Mouse (Mus musculus) CH12.LX (cell line): ENCODE results near the gene Tceanc. TPM values are rescaled to one million over a fixed set of nuclear protein-coding genes. Genes with fewer than 3 reads are reported as not detected.
A peak's percentile ranks its signal among the peaks of the same experiment; 100 is the strongest.

ENCODE experiments used
- DNase-seq: peaks from one replicate; pipeline ENCODE4 v3.0.0-alpha.2; 2013; ENCODE audit errors: extremely low read depth
- H3K27ac ChIP-seq: 2 replicates; pipeline ENCODE4 v1.5.1; 2012; ENCODE audit warnings: low read depth, mild to moderate bottlenecking, control low read depth, moderate library complexity; ENCODE audit not compliant: insufficient read depth
- H3K27me3 ChIP-seq: replicated peaks from 2 replicates; pipeline ENCODE3; 2012; ENCODE audit warnings: inconsistent platforms
- H3K36me3 ChIP-seq, 2 experiments: replicated peaks in 1 of 2; 2 replicates each; pipeline versions ENCODE3 to v1.6.1; 2012; ENCODE audit warnings: inconsistent platforms in 1 of 2, low read length in 1 of 2, mild to moderate bottlenecking in 1 of 2, mixed read lengths in 1 of 2, moderate library complexity in 1 of 2; ENCODE audit not compliant: control insufficient read depth in 1 of 2, insufficient read depth in 1 of 2
- H3K4me1 ChIP-seq, 2 experiments: 2 replicates each; pipeline ENCODE4 v1.6.1; 2012; ENCODE audit warnings: inconsistent platforms in 1 of 2, moderate library complexity in 1 of 2; ENCODE audit not compliant: insufficient read depth in 2 of 2, control insufficient read depth in 1 of 2
- H3K4me2 ChIP-seq: 2 replicates; pipeline ENCODE4 v1.6.1; 2012; ENCODE audit warnings: low read depth, mild to moderate bottlenecking, control low read depth; ENCODE audit not compliant: poor library complexity, insufficient read depth, severe bottlenecking
- H3K4me3 ChIP-seq, 3 experiments: fragments of 150-350 bp in 1 of 3; sonication (generic) in 1 of 3; replicated peaks in 1 of 3; 2 replicates each; pipeline versions ENCODE3 to v1.5.1; 2011 to 2012; ENCODE audit warnings: low read depth in 2 of 3, low read length in 2 of 3, mild to moderate bottlenecking in 2 of 3, moderate library complexity in 2 of 3, control low read depth in 1 of 3, improper control_type of control experiment in 1 of 3, inconsistent platforms in 1 of 3, mixed read lengths in 1 of 3; ENCODE audit not compliant: poor library complexity in 1 of 3
- H3K79me2 ChIP-seq: replicated peaks from 2 replicates; pipeline ENCODE4 v1.6.1; 2012; ENCODE audit warnings: mild to moderate bottlenecking, moderate library complexity; ENCODE audit not compliant: control insufficient read depth, poor library complexity, insufficient read depth, severe bottlenecking; ENCODE audit errors: extremely low read depth
- H3K9ac ChIP-seq: 2 replicates; pipeline ENCODE4 v1.6.1; 2012; ENCODE audit warnings: low read depth, mild to moderate bottlenecking, control low read depth, moderate library complexity; ENCODE audit not compliant: insufficient read depth
- H3K9me3 ChIP-seq: replicated peaks from 2 replicates; pipeline ENCODE3; 2012; ENCODE audit warnings: low read length, inconsistent platforms, mixed read lengths
- CHD1 ChIP-seq: IDR thresholded peaks from 2 replicates; pipeline ENCODE4 v1.6.1; 2012; ENCODE audit warnings: low read depth, low read length, improper control_type of control experiment, inconsistent platforms
- HCFC1 ChIP-seq: IDR thresholded peaks from 2 replicates; pipeline ENCODE4 v1.6.1; 2012; ENCODE audit warnings: low read depth, mild to moderate bottlenecking, inconsistent platforms, low read length, improper control_type of control experiment
- IRF4 ChIP-seq: IDR thresholded peaks from 2 replicates; pipeline ENCODE4 v1.6.1; 2014; ENCODE audit warnings: low read depth, mild to moderate bottlenecking, inconsistent platforms, low read length, improper control_type of control experiment
- KAT2A ChIP-seq: IDR thresholded peaks from 2 replicates; pipeline ENCODE4 v1.6.1; 2012; ENCODE audit warnings: low read length, improper control_type of control experiment, inconsistent platforms; ENCODE audit not compliant: insufficient replicate concordance
- MAFK ChIP-seq: IDR thresholded peaks from 2 replicates; pipeline ENCODE4 v1.6.1; 2011; ENCODE audit warnings: low read length, improper control_type of control experiment; ENCODE audit not compliant: insufficient replicate concordance
- MYC ChIP-seq: IDR thresholded peaks from 2 replicates; pipeline ENCODE4 v1.6.1; 2011; ENCODE audit warnings: low read depth, mild to moderate bottlenecking, improper control_type of control experiment, low read length
- PAX5 ChIP-seq: IDR thresholded peaks from 2 replicates; pipeline ENCODE4 v1.6.1; 2012; ENCODE audit warnings: low read length, inconsistent platforms, mixed read lengths
- POLR2A ChIP-seq: IDR thresholded peaks from 2 replicates; pipeline ENCODE4 v1.6.1; 2011; ENCODE audit warnings: low read depth, mild to moderate bottlenecking, improper control_type of control experiment, low read length
- POLR2AphosphoS2 ChIP-seq: IDR thresholded peaks from 2 replicates; pipeline ENCODE4 v1.6.1; 2011; ENCODE audit warnings: low read depth, low read length, improper control_type of control experiment
- RCOR1 ChIP-seq: conservative IDR thresholded peaks from 2 replicates; pipeline ENCODE4 v1.6.1; 2012; ENCODE audit warnings: low read depth, mild to moderate bottlenecking, inconsistent platforms, low read length, improper control_type of control experiment
- SIN3A ChIP-seq: IDR thresholded peaks from 2 replicates; pipeline ENCODE4 v1.6.1; 2012; ENCODE audit warnings: low read length, improper control_type of control experiment, inconsistent platforms
- TBP ChIP-seq: conservative IDR thresholded peaks from 2 replicates; pipeline ENCODE4 v1.6.1; 2011; ENCODE audit warnings: low read depth, low read length, improper control_type of control experiment
- USF2 ChIP-seq: conservative IDR thresholded peaks from 2 replicates; pipeline ENCODE4 v1.6.1; 2011; ENCODE audit warnings: low read depth, low read length, improper control_type of control experiment
- ZKSCAN1 ChIP-seq: IDR thresholded peaks from 2 replicates; pipeline ENCODE4 v1.6.1; 2012; ENCODE audit warnings: low read depth, inconsistent platforms, low read length, improper control_type of control experiment, borderline replicate concordance
- dilution Hi-C: fragments of 300-500 bp; cut with MboI; formaldehyde crosslinking; loops from 2 replicates; pipeline ENCODE4 v1.14.3; 2020; ENCODE audit warnings: low sequenced_read_pairs; ENCODE audit not compliant: extremely low pct_unique_long_range_greater_than_20kb, extremely low pct_ligation_motif_present
- in situ Hi-C: fragments of 300-500 bp; cut with MboI; formaldehyde crosslinking; loops from 3 replicates; pipeline ENCODE4 v1.14.3; 2019; ENCODE audit warnings: low sequenced_read_pairs, low pct_ligation_motif_present, low pct_unique_long_range_greater_than_20kb, mixed read lengths
- polyA plus RNA-seq: library from polyadenylated mRNA; unstranded; fragments of >175 nt; gene quantifications from 2 replicates; pipeline ENCODE4 v1.2.1, GENCODE M21; 2012; ENCODE audit warnings: low read depth; ENCODE audit not compliant: insufficient read length
- total RNA-seq, 2 experiments: library from RNA; depleted of rRNA; stranded (reverse); fragments of 300-350 nt in 1 of 2; fragments of >200 nt in 1 of 2; gene quantifications; 2 replicates each; pipeline ENCODE4 v1.2.3; 2012 to 2014

Tceanc gene
- total and polyA plus RNA-seq, 3 experiments, result 1.5 to 5.9 (median 3.2) TPM

GRCm38 (mm10) chrX:166497771-166498170 lies 20.6 kb downstream of the Tceanc start:
- no peaks in the 10 kb centered on the region for H3K4me1 ChIP-seq
- H3K79me2 ChIP-seq, result no peaks in the 10 kb centered on the region
- no peaks in the 10 kb centered on the region for H3K27me3 ChIP-seq
- no peak overlapping the region for H3K9ac ChIP-seq
- no peaks in the 10 kb centered on the region for H3K9me3 ChIP-seq
- in situ Hi-C loops, result no loop called here
- TF ChIP-seq POLR2A (no peak), CHD1 (no peak), TBP (no peak), KAT2A (no peak), RCOR1 (no peak), MYC (no peak), POLR2AphosphoS2 (no peak), ZKSCAN1 (no peak), IRF4 (no peak), USF2 (no peak), MAFK (no peak), HCFC1 (no peak), PAX5 (no peak), SIN3A (no peak)
- no peak overlapping the region for H3K27ac ChIP-seq
- no peak for DNase-seq
- H3K4me3 ChIP-seq, result no peak overlapping the region
- peaks cover 0 to 10% of the 10 kb centered on the region in 2 experiments for H3K36me3 ChIP-seq
- dilution Hi-C loops, result no loop called here
- H3K4me2 ChIP-seq, result no peak overlapping the region

- H3K4me2 ChIP-seq, result peak overlapping the region; percentile 71; the same call in 1 of the 2 replicates
- H3K4me3 ChIP-seq, result no peak overlapping the region
- no peak overlapping the region for H3K27ac ChIP-seq
- no peaks in the 10 kb centered on the region for H3K79me2 ChIP-seq
- no peak overlapping the region; the same call in 1 of the 2 replicates for H3K9ac ChIP-seq
- H3K4me1 ChIP-seq, result no peaks in the 10 kb centered on the region
- no peaks in the 10 kb centered on the region for H3K27me3 ChIP-seq
- TF ChIP-seq HCFC1 (no peak), TBP (peak; percentile 87), RCOR1 (no peak), USF2 (no peak)
- no peaks in the 10 kb centered on the region for H3K36me3 ChIP-seq
- no peaks in the 10 kb centered on the region for H3K9me3 ChIP-seq
- dilution Hi-C loops, result no loop called here
- in situ Hi-C loops, result no loop called here
- DNase-seq, result no peak
Observed at GRCm38 (mm10) chrX:166495052-166495451, 23.3 kb downstream of the Tceanc start.
